Mouse (Mus musculus) olfactory bulb, adult 2 months (tissue): ENCODE measurements around the gene Twsg1.

Experiments
- CTCF ChIP-seq: fragments of 200-500 bp; IDR thresholded peaks from 2 replicates; pipeline ENCODE4 v1.5.1; 2012; ENCODE audit warnings: low read depth, mild to moderate bottlenecking, low read length, moderate library complexity; ENCODE audit not compliant: insufficient read depth
- POLR2A ChIP-seq: fragments of 200-500 bp; IDR thresholded peaks from 2 replicates; pipeline ENCODE4 v1.6.1; 2012; ENCODE audit warnings: mild to moderate bottlenecking, low read depth, low read length, moderate library complexity; ENCODE audit not compliant: insufficient read depth

GRCm38 (mm10) chr17:65884691-65885397, 66.2 kb downstream of the Twsg1 start:
- TF ChIP-seq POLR2A (peak; percentile 86), CTCF (no peak; the same call in 1 of the 2 replicates)
